Mouse (Mus musculus) left cerebral cortex, postnatal 14 days (tissue): ENCODE results near the gene Padi3. TPM values are rescaled to one million over a fixed set of nuclear protein-coding genes. Genes with fewer than 3 reads are reported as not detected.

Experiments
- DNase-seq, 2 experiments: peaks; one replicate each; pipeline ENCODE4 v3.0.0; 2021 to 2022; ENCODE audit warnings: low spot score in 2 of 2, mixed read lengths in 1 of 2
- intact Hi-C: fragments of 180-260 bp; cut with DNase I; formaldehyde crosslinking; loops from one replicate; pipeline ENCODE4 v1.15.1; 2025
- total RNA-seq, 2 experiments: library from RNA; stranded (reverse); gene quantifications; 2 replicates each; pipeline ENCODE4 v1.2.3; 2021

The Padi3 gene
- total RNA-seq, 2 experiments from 2014 or later, result 0.11 TPM; not detected in 1

GRCm38 (mm10) chr4:140788264-140788663 is 22.2 kb downstream of the Padi3 start:
- intact Hi-C loops, result loop anchor here (10.0 kb wide), 1 partner anchor 117 kb away; the partner anchor contains the start of gene Padi2
- DNase-seq, result no peak

- DNase-seq, result no peak
- intact Hi-C loops, result loop anchor here (10.0 kb wide), 1 partner anchor 117 kb away; the partner anchor contains the start of gene Padi2
Observed at GRCm38 (mm10) chr4:140787414-140787813, 23.0 kb downstream of the Padi3 start.

GRCm38 (mm10) chr4:140785217-140785616 is 25.2 kb downstream of the Padi3 start:
- intact Hi-C loops, result loop anchor here (10.0 kb wide), 1 partner anchor 120 kb away; the partner anchor contains the start of gene Padi2
- no peak for DNase-seq

- DNase-seq, result no peak
- intact Hi-C loops, result loop anchor here (10.0 kb wide), 1 partner anchor 120 kb away; the partner anchor contains the start of gene Padi2
Observed at GRCm38 (mm10) chr4:140784292-140784945, 26.0 kb downstream of the Padi3 start.

- intact Hi-C loops, result loop anchor here (10.0 kb wide), 1 partner anchor 122 kb away; the partner anchor contains the start of gene Padi2
- no peak for DNase-seq
Observed at GRCm38 (mm10) chr4:140782821-140783220, 27.6 kb downstream of the Padi3 start.

GRCm38 (mm10) chr4:140780507-140780906 is 29.9 kb downstream of the Padi3 start:
- no peak for DNase-seq
- intact Hi-C loops, result loop anchor here (10.0 kb wide), 1 partner anchor 124 kb away; the partner anchor contains the start of gene Padi2

GRCm38 (mm10) chr4:140779803-140780397 is 30.5 kb downstream of the Padi3 start:
- intact Hi-C loops, result loop anchor here (10.0 kb wide), 1 partner anchor 125 kb away; the partner anchor contains the start of gene Padi2
- DNase-seq, result no peak

GRCm38 (mm10) chr4:140776623-140777022 is 33.8 kb downstream of the Padi3 start:
- intact Hi-C loops, result no loop called here
- no peak for DNase-seq

- no peak for DNase-seq
- intact Hi-C loops, result no loop called here
Observed at GRCm38 (mm10) chr4:140775876-140776275, 34.6 kb downstream of the Padi3 start.

GRCm38 (mm10) chr4:140774893-140775292 is 35.6 kb downstream of the Padi3 start:
- DNase-seq, result no peak
- intact Hi-C loops, result no loop called here

- no peak for DNase-seq
- intact Hi-C loops, result no loop called here
Observed at GRCm38 (mm10) chr4:140774025-140774800, 36.2 kb downstream of the Padi3 start, which contains the start of gene Padi4. TSS of gene Padi4 (minus strand) at chr4:140774236.

GRCm38 (mm10) chr4:140771091-140771490 is 39.4 kb downstream of the Padi3 start:
- DNase-seq, result no peak
- intact Hi-C loops, result no loop called here

GRCm38 (mm10) chr4:140770433-140770832 is 40.0 kb downstream of the Padi3 start:
- no peak for DNase-seq
- intact Hi-C loops, result no loop called here

- no peak for DNase-seq
- intact Hi-C loops, result no loop called here
Observed at GRCm38 (mm10) chr4:140768973-140769372, 41.5 kb downstream of the Padi3 start.

GRCm38 (mm10) chr4:140765936-140766335 is 44.5 kb downstream of the Padi3 start:
- intact Hi-C loops, result no loop called here
- no peak for DNase-seq

GRCm38 (mm10) chr4:140763158-140763557 is 47.3 kb downstream of the Padi3 start:
- DNase-seq, result peak in 1 of 2 experiments; percentile 23

GRCm38 (mm10) chr4:140761601-140762000 is 48.8 kb downstream of the Padi3 start:
- intact Hi-C loops, result no loop called here
- no peak for DNase-seq

More at GRCm38 (mm10) chr4:140763158-140763557, 47.3 kb downstream of the Padi3 start:
- intact Hi-C loops, result no loop called here

- intact Hi-C loops, result no loop called here
- no peak for DNase-seq
Observed at GRCm38 (mm10) chr4:140755811-140756210, 54.6 kb downstream of the Padi3 start.

GRCm38 (mm10) chr4:140753366-140753765 is 57.1 kb downstream of the Padi3 start:
- intact Hi-C loops, result no loop called here
- no peak for DNase-seq

- intact Hi-C loops, result no loop called here
- DNase-seq, result no peak
Observed at GRCm38 (mm10) chr4:140750328-140750727, 60.1 kb downstream of the Padi3 start.
